Mouse (Mus musculus): Measurements from ENCODE around the gene 4931428F04Rik.
A peak's percentile ranks its signal among the peaks of the same experiment; 100 is the strongest.

GRCm38 (mm10) chr8:105289805-105290460, at the start of gene 4931428F04Rik:
- TF ChIP-seq POLR2A (IDR thresholded peaks at IDR 0.05; ENCODE audit: extremely low read depth, insufficient read depth, low read length): no peak
- peak; percentile 64 for TF ChIP-seq CTCF (IDR thresholded peaks at IDR 0.05; ENCODE audit: low read depth, low read length)
